Mouse (Mus musculus) hindlimb bud, embryonic 11.5 days (tissue): ENCODE measurements at regions not wholly inside any gene's neighbourhood (a gene's known extent, or its start where the extent isn't known, plus 50 kb on each side); places are given as distances from the start of the nearest gene placed in this dataset.
"Not testable (repeated sequence)": the region's sequence is repeated elsewhere in the genome, so short reads cannot be mapped to it uniquely, and the experiment has no call there.

Experiments used
- DNase-seq: peaks from one replicate; pipeline ENCODE4 v3.0.0-alpha.2; 2012; ENCODE audit warnings: low read depth, low spot score; ENCODE audit errors: extremely low spot score

GRCm38 (mm10) chr4:8084954-8085639 lies 153.7 kb downstream of the Car8 start:
- peak; percentile 70 for DNase-seq

DNA sequence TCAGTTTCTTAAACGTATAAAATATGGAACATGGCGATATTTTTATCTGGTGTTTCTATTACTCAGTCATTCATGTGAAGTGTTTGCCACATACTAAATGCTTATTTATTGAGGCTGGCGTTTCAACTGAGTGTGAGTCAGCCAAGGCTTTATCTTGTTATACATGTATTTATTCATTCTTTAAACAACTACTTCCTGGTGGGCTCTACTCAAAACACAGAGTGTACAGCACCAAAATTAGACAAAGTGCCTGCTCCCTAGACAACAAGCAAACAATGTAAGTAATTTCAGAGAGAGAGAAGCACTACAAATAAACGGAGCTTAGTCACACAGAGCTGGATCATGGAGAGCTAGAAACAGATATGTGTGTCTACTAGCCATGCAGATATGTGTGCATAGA lies 159.5 kb downstream of the Car8 start:
- no peak for DNase-seq

- peak; percentile 54 for DNase-seq
Measured at GRCm38 (mm10) chr4:8072989-8073573, 165.8 kb downstream of the Car8 start.

- DNase-seq: not testable (repeated sequence)
Measured at GRCm38 (mm10) chr4:8070693-8071092, 168.1 kb downstream of the Car8 start.

DNA sequence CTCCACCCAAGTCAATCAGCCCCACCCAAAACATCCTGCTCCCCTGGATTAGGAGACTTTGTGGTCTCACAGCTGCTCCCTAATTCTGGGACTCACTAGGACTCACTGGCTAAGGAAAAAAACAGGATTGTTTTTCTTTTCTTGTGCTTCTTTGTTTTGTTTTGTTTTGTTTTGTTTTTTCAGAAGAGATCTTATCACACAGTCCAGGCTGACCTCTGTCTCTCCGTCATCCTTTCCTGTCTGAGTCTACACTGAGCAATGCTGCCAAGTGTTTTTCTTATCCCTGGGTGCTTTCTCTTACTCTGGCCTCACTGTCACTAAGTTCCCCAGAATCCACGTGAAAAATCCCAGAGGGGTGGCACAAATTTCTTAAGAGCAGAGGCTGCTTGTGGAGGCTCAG lies 170.8 kb downstream of the Car8 start:
- no peak for DNase-seq

- no peak for DNase-seq
Measured at GRCm38 (mm10) chr4:8041776-8042175, 197.1 kb downstream of the Car8 start.

DNA sequence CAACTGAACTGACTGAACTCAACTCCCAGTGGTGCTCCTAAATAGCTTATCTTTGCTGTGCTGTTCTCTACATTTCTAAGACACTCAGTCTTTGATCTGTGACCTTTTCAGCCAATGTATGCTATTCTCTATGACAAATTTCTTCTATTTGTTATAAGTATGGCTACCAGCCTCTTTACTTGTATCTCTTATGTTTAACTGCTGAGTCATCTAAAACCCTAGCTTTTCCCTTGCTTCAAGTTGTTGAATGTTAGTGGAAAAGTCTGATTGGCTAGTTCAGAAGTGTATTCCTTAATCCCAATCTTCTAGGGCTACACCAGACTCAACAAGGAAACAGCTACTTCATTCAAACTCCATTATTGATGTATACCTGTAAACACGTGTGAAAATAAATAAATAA lies 201.0 kb downstream of the Car8 start:
- DNase-seq: no peak

GRCm38 (mm10) chr4:8033402-8033801 lies 205.4 kb downstream of the Car8 start:
- not testable (repeated sequence) for DNase-seq

DNA sequence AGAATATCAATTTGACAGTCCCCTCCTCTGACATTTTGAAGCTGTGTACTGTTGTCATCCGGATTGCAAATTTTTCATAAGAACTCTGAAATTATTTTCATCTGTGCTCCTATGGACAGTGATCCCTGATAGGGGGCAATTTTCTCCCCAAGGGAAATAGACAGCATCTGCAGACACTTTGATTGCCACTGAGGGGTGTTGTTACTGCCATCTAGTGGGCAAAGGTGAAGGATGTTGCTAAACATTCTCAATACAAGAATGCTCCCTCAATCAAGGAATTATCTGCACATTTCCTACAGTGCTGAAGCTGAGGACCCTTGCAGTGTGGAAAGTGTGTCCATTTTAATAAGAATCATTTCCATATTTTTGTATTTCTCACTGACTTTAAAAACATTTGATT lies 233.7 kb downstream of the Car8 start:
- DNase-seq: peak; percentile 24

DNA sequence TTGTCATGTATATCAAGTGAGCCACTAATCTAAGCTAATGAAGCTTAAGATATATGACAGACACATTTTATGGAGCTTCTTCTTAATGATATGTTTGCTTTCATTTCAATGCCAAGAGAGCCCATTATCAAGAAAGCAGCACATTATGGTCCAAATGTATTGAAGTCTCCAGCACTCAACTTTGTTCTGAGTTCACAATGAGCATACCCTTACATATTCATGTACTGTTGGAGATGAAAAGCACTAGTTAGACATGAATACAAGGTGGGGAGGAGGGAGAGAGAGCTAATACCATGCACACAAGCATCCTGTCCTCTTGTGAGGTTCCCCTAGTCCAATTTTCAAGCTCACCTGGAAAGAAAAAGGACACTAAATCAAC lies 241.3 kb downstream of the Car8 start:
- DNase-seq: no peak

DNA sequence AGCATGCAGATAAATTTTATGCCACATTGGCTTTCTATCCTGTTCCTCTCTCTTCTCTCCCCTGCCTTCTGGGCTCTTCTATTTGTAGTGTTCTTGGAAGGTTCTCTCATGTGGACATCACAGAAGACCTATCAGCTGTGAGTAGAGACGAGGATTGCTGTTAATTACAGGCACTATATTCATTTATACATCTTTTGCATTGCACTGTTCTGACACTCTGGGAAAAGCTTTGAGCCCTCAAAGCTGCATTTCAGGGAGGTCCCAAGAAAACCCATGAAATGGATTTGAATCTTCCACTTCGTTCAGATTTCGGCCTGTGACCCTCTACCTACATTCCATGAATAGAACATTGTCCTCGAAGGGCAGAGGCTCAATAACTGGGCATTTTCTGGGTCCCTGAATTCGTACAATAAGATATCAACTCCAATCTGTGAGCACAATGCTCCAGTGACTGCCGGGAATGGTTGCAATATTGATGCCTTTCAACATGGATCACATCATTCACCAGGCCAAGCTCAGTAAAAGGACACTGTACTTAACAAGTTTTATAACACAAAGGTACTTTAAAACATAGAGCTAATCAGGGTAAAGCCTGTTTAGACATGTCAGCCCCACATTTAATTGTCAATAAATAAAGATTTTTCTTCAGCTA lies 241.8 kb downstream of the Car8 start:
- no peak for DNase-seq

DNA sequence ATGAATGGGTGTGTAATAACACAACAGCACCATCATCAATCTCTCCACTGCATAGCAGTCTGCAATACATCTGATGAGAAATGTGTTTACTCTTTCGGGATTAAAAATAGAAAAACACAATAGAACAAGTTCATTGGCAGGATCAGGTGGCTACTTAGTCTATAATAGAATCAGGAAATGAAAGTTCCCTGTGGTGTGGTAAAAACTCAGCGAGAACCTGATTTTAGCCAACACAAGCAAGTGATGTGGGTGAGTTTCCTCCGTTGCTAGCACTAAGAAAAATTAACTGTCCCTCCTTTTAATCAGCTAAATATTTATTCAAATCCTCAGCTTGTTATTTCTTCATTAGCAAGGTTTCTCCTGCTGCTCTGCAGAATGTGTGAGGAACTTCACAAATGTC lies 245.9 kb downstream of the Car8 start:
- DNase-seq: no peak

- DNase-seq: no peak
Measured at GRCm38 (mm10) chr4:7987781-7988180, 251.1 kb downstream of the Car8 start.

GRCm38 (mm10) chr4:7987346-7987745 lies 251.5 kb downstream of the Car8 start:
- DNase-seq: no peak

DNA sequence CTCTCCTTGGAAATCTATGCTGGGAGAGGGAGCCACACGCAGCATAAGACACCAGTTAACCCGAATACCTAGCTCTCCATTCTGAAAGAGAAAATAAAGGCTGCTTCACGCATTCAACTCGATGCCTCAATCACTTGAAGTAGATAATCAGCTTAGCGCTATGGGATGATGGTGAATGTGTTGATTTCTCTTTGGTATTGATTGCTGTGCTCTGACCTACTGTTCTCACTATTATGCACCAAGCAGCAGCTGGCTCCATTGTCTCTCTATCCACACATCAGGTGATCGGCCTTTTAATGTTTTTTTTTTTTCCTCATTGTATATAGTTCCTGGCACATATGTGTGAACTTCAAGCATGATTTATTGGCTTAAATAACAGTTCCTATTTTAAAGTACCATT lies 254.0 kb downstream of the Car8 start:
- no peak for DNase-seq

- no peak for DNase-seq
Measured at GRCm38 (mm10) chr4:7979772-7980351, 259.0 kb downstream of the Car8 start.

DNA sequence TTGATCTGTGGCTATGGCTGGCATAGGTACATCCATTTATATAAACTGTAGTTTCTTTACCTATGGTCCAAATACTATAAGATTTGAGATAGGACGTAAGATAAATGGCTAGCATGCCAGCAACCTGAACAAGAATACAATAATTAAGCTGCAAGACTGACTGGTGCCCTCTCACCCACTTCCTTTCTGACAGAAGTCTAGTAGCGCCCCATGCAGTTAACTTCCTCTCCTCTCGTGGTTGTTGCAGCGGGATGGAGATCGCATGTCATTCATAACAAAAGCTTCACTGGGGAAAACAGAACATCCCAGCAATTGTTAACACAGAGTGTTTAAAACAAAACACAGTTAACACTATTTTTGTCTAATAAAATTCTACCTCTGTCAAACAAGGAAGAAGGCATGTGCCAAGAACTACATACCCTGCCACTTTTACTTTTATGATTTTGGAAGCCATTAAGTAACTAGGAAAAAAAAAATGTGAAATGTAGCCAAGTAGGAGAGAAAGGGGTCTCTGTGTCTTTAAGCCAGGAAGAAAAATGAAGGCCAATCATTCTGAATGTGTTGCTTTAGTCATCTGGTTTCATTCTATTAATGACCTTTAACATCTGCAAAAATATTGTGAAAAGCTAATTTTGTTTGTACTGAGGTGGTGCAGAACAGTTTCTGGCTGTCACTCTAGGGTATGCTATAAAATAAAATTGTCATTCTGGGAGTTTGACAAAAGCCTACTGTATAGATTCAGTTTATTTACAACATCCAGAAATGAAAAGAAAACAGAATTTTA lies 261.0 kb downstream of the Car8 start:
- no peak for DNase-seq

DNA sequence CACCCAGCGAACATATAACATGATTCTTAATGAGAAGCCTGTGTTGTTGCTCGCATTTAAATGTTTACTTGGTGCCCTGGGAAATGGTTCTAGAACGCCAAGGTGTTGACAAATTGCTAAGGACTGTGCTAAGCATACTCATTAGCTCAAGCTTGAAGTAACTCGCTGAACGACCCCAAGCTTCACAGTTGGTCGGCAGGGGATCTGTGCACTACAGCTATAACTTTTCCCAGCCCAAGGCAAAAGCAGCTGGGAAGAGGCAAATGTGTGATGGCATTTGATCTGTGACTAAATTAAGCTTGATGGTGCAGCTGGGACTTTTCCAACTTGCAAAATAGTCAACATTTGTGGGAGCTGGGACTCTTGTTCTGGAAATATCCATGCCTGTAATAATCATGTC lies 268.6 kb downstream of the Car8 start:
- no peak for DNase-seq

DNA sequence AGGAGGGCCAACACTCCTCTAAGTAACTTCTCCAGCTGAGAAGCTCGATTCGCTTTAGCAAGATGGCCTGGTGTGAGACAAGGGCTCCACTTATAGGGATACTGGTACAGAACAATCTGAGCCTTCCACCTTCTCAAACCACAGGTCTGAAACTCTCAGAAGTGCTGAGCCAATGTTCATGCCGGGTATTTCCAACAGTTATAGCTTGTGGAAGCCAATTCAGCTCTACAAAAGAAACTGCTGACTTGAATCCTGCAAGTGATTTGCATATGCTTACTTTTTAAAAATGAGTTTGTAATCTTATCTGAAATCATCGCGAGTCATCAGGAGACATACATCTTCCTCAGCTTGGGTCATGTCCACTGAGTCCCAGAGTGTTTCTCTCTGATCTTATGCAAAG lies 273.2 kb downstream of the Car8 start:
- DNase-seq: no peak

DNA sequence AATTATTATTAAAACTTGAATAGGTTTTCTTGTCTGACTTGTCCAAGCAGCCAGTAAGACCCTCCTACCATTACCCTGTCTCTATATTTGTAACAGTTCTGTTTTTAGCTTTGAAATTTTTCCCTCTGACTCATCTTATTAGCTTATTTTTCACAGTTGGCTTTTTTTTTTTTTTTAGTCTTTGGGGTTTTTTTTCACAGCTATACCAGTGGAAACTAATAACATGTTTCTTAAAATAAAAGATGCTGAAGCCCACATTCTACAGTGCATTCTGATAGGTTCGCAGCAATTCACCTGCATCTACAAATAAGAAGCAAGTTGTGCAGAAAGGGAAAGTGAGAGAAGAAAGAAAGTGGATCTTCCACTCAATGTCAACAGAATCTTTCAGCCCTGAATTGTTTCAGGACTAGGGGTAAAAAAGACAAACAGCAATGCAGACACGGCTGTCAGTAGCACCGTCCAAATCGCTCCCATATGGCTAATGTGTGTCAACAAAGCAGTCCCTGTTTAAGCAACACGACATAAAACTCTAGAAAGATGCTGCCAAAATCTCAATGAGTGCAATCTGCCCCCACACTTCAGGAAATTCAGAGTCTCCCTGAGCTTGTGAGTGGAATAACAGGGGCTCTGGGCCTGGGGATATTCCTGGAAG lies 277.2 kb downstream of the Car8 start:
- no peak for DNase-seq

DNA sequence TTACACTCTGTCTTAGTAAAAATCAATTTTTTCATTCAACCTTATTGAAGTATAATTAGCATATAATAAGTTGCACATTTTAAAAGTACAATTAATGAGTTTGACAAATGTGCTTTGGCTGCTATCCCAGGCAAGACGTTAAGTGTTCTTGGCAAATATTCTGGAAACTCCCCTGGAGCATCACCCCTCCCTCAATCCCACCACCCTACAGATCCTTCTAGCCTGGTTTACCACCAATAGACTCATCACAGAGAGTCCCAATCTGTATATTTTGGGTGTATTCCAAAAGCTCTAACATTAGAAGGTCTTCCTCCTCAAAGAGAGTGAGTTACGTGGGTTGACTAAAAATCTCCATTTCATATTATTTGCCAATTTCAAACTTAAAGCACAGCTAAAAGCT lies 278.5 kb downstream of the Car8 start:
- no peak for DNase-seq
